Mouse (Mus musculus): ENCODE data around the gene Ccdc33. TPM values are rescaled to one million over a fixed set of nuclear protein-coding genes. Genes with fewer than 3 reads are reported as not detected.
A peak's percentile ranks its signal among the peaks of the same experiment; 100 is the strongest.

Ccdc33 gene
- polyA plus RNA-seq, 1 experiment from 2014 or later, result not detected

- Histone ChIP-seq H3K36me3 (ENCODE audit: control insufficient read depth, insufficient read depth, low read length) (no peaks in the 10 kb centered on the region), H3K4me2 (ENCODE audit: low read depth, low read length) (no peak overlapping the region), H3K27me3 (ENCODE audit: control insufficient read depth, insufficient read depth, low read length) (no peaks in the 10 kb centered on the region), H3K9me3 (ENCODE audit: control insufficient read depth, low read length) (no peaks in the 10 kb centered on the region), H3K4me1 (ENCODE audit: control insufficient read depth, insufficient read depth, low read length) (peaks cover 18% of the 10 kb centered on the region), H3K27ac (ENCODE audit: low read depth, low read length) (no peak overlapping the region), H3K4me3 (ENCODE audit: low read depth, low read length) (no peak overlapping the region), H3K9ac (replicated peaks; ENCODE audit: low read depth, low read length) (no peak overlapping the region)
- no peak for ATAC-seq (ENCODE audit: low read depth)
- 72% methylated on average over 4 of the region's 4 CpGs for WGBS
Measured at GRCm38 (mm10) chr9:58091623-58092425, 26.8 kb downstream of the Ccdc33 start.

- H3K9me3 ChIP-seq (ENCODE audit: control insufficient read depth, low read length), result no peaks in the 10 kb centered on the region
- peaks cover 33% of the 10 kb centered on the region for H3K4me1 ChIP-seq (ENCODE audit: control insufficient read depth, insufficient read depth, low read length)
- no peak for ATAC-seq (ENCODE audit: low read depth)
- H3K4me3 ChIP-seq (ENCODE audit: low read depth, low read length), result no peak overlapping the region
- 45% methylated on average over 7 of the region's 7 CpGs for WGBS
- H3K36me3 ChIP-seq (ENCODE audit: control insufficient read depth, insufficient read depth, low read length), result no peaks in the 10 kb centered on the region
- H3K27me3 ChIP-seq (ENCODE audit: control insufficient read depth, insufficient read depth, low read length), result no peaks in the 10 kb centered on the region
- peak overlapping the region; percentile 56; the same call in 1 of the 2 replicates for H3K27ac ChIP-seq (ENCODE audit: low read depth, low read length)
- H3K4me2 ChIP-seq (ENCODE audit: low read depth, low read length), result no peak overlapping the region
- no peak overlapping the region for H3K9ac ChIP-seq (replicated peaks; ENCODE audit: low read depth, low read length)
Measured at GRCm38 (mm10) chr9:58087277-58087998, 31.2 kb downstream of the Ccdc33 start.

DNA sequence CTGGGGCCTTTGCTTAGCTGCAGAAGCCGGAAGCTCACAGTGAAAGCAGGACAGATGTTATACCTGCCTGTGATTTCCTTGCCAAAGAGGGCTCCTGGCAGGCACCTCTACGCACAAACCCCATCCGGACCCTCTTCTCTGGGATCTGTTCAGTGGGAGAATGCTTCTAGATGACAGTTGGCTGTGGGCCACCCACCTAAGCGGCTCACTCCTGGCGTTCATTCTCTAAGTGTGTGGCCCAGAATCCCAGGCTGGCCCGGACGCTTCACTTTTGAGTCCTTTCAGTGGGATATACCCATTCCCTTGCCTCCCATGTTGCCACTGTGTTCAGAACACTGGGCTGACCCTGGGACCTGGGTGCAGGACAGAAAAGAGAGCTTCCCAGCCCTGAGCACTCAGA, 31.8 kb downstream of the Ccdc33 start:
- no peak overlapping the region; the same call in 1 of the 2 replicates for H3K9ac ChIP-seq (replicated peaks; ENCODE audit: low read depth, low read length)
- peak overlapping the region; percentile 56; the same call in 1 of the 2 replicates for H3K27ac ChIP-seq (ENCODE audit: low read depth, low read length)
- no peaks in the 10 kb centered on the region for H3K27me3 ChIP-seq (ENCODE audit: control insufficient read depth, insufficient read depth, low read length)
- no peak overlapping the region for H3K4me2 ChIP-seq (ENCODE audit: low read depth, low read length)
- no peak overlapping the region for H3K4me3 ChIP-seq (ENCODE audit: low read depth, low read length)
- WGBS, result 52% methylated on average over 7 of the region's 7 CpGs
- peaks cover 33% of the 10 kb centered on the region for H3K4me1 ChIP-seq (ENCODE audit: control insufficient read depth, insufficient read depth, low read length)
- H3K36me3 ChIP-seq (ENCODE audit: control insufficient read depth, insufficient read depth, low read length), result no peaks in the 10 kb centered on the region
- no peak for ATAC-seq (ENCODE audit: low read depth)
- no peaks in the 10 kb centered on the region for H3K9me3 ChIP-seq (ENCODE audit: control insufficient read depth, low read length)

DNA sequence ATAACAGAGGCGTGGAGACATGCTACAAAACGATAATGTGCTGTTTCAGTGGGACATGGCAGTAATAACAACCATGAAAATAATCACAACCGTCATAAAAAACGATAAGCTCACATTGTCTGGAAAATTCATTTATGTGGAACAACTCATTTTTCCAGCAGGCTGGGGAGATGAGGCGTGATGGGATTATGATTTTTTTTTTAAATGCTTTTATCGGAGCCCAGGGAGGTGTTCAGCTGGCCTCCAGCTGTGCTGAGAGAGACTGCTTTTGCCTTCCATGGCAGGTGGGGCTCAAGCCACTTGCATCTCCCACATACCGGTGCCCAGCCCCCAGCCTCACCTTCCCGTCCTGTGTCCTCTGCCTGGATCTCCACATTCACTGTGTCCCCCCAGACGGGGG, 32.4 kb downstream of the Ccdc33 start:
- WGBS, result 19% methylated on average over 9 of the region's 9 CpGs
- H3K9ac ChIP-seq (replicated peaks; ENCODE audit: low read depth, low read length), result no peak overlapping the region; the same call in 1 of the 2 replicates

DNA sequence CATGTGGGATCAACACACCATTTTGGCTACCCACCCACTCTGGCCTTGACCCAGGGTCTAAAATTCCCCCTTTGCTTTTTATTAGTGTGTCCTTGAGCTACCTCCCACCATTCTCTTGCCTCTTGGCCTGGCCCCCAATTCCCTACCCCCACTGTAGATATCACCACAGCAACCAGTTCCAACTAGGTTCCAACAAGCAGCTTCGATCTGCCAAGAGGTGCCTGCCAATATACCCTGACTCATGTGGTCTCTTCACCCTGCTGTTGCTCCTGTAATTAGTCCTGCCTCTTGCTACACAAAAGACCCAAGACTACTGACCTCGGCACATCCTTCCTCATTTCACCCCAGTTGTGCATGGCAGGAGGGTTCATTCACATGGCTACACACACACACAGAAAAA, 33.5 kb downstream of the Ccdc33 start:
- ATAC-seq (ENCODE audit: low read depth), result peak; percentile 73
- no peak overlapping the region for H3K27ac ChIP-seq (ENCODE audit: low read depth, low read length)

More for the DNA sequence above, 32.4 kb downstream of the Ccdc33 start:
- H3K36me3 ChIP-seq (ENCODE audit: control insufficient read depth, insufficient read depth, low read length), result no peaks in the 10 kb centered on the region
- H3K4me3 ChIP-seq (ENCODE audit: low read depth, low read length), result no peak overlapping the region
- no peaks in the 10 kb centered on the region for H3K9me3 ChIP-seq (ENCODE audit: control insufficient read depth, low read length)
- peak overlapping the region; percentile 56; the same call in 1 of the 2 replicates for H3K27ac ChIP-seq (ENCODE audit: low read depth, low read length)
- H3K27me3 ChIP-seq (ENCODE audit: control insufficient read depth, insufficient read depth, low read length), result no peaks in the 10 kb centered on the region
- peaks cover 33% of the 10 kb centered on the region for H3K4me1 ChIP-seq (ENCODE audit: control insufficient read depth, insufficient read depth, low read length)
- no peak for ATAC-seq (ENCODE audit: low read depth)
- H3K4me2 ChIP-seq (ENCODE audit: low read depth, low read length), result no peak overlapping the region

DNA sequence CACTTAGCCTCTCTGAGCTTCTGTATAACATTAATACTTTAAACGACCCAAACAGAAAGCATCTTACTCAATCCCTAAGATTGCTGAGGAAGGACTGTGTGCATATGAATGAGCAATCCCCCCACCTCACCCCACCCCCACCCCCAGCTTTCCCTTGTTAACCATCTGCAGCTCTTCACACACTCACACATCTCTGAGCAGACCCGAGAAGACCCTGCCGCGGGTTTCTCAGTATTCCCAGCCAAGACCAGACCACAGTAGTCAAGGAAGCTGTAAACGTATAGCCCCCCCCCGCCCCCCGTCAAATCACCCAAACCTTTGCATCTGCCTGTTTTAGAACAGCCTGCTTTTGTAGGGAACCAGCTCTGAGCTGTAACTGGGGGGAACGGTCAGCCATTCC, 34.0 kb downstream of the Ccdc33 start:
- ATAC-seq (ENCODE audit: low read depth), result no peak
- H3K4me2 ChIP-seq (ENCODE audit: low read depth, low read length), result no peak overlapping the region

More for the DNA sequence above, 33.5 kb downstream of the Ccdc33 start:
- no peak overlapping the region for H3K4me3 ChIP-seq (ENCODE audit: low read depth, low read length)
- no peaks in the 10 kb centered on the region for H3K36me3 ChIP-seq (ENCODE audit: control insufficient read depth, insufficient read depth, low read length)
- peaks cover 33% of the 10 kb centered on the region for H3K4me1 ChIP-seq (ENCODE audit: control insufficient read depth, insufficient read depth, low read length)
- H3K9me3 ChIP-seq (ENCODE audit: control insufficient read depth, low read length), result no peaks in the 10 kb centered on the region
- no peaks in the 10 kb centered on the region for H3K27me3 ChIP-seq (ENCODE audit: control insufficient read depth, insufficient read depth, low read length)
- no peak overlapping the region for H3K9ac ChIP-seq (replicated peaks; ENCODE audit: low read depth, low read length)
- no peak overlapping the region for H3K4me2 ChIP-seq (ENCODE audit: low read depth, low read length)
- 4% methylated on average over 2 of the region's 2 CpGs for WGBS

DNA sequence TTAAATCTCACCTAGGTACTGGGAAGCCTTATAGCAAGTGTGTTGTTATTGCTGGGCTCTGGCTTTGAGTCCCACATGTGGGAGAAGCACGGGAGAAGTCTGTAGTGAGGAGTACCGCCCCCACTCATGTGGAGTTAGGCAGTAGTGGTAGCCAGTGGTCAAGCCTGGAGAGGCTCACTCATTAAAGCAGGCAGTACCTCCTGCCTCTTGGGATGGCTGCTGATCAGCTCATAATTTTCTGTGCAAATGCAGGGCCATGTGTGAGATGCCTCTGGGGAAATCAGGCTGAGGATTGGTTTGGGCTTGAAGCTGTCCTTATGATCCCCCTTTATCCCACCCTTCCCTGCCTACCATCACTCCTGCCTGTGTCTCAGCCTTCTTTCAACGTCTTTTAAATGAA, 44.1 kb downstream of the Ccdc33 start:
- no peak for ATAC-seq (ENCODE audit: low read depth)
- Histone ChIP-seq H3K9ac (replicated peaks; ENCODE audit: low read depth, low read length) (no peak overlapping the region), H3K9me3 (ENCODE audit: control insufficient read depth, low read length) (no peaks in the 10 kb centered on the region), H3K36me3 (ENCODE audit: control insufficient read depth, insufficient read depth, low read length) (no peaks in the 10 kb centered on the region), H3K4me3 (ENCODE audit: low read depth, low read length) (no peak overlapping the region), H3K27me3 (ENCODE audit: control insufficient read depth, insufficient read depth, low read length) (0 out of 2 replicates have a peak, but pooled peaks cover 1% of the 10 kb centered on the region), H3K27ac (ENCODE audit: low read depth, low read length) (no peak overlapping the region), H3K4me1 (ENCODE audit: control insufficient read depth, insufficient read depth, low read length) (no peaks in the 10 kb centered on the region; the same call in 1 of the 2 replicates), H3K4me2 (ENCODE audit: low read depth, low read length) (no peak overlapping the region)
- WGBS, result 37% methylated on average over 3 of the region's 3 CpGs

More for the DNA sequence above, 34.0 kb downstream of the Ccdc33 start:
- no peak overlapping the region for H3K9ac ChIP-seq (replicated peaks; ENCODE audit: low read depth, low read length)
- no peak overlapping the region for H3K27ac ChIP-seq (ENCODE audit: low read depth, low read length)
- H3K4me1 ChIP-seq (ENCODE audit: control insufficient read depth, insufficient read depth, low read length), result peaks cover 33% of the 10 kb centered on the region
- H3K4me3 ChIP-seq (ENCODE audit: low read depth, low read length), result no peak overlapping the region
- H3K9me3 ChIP-seq (ENCODE audit: control insufficient read depth, low read length), result no peaks in the 10 kb centered on the region
- WGBS, result 15% methylated on average over 8 of the region's 8 CpGs
- H3K27me3 ChIP-seq (ENCODE audit: control insufficient read depth, insufficient read depth, low read length), result no peaks in the 10 kb centered on the region
- H3K36me3 ChIP-seq (ENCODE audit: control insufficient read depth, insufficient read depth, low read length), result no peaks in the 10 kb centered on the region

DNA sequence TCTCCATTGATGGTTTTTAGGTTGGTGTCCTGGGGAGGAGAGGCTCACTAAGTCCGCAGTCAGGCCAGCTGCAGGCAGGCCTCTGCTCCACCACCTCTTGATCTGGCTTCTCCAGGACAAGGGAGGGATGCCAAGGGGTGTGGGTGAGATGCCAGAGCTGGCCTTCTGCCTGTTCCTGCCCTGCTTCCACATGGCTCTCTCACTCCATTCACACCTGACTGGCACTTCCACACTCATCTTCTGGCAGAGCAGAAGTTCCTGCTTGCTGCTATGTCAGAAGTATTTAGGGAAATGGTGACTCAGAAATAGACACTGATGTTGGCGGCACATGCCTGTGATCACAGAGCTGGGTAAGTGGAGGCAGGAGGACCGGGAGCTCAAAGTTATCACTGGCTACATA, 51.1 kb downstream of the Ccdc33 start:
- Histone ChIP-seq H3K4me2 (ENCODE audit: low read depth, low read length) (no peak overlapping the region), H3K9me3 (ENCODE audit: control insufficient read depth, low read length) (no peaks in the 10 kb centered on the region), H3K27ac (ENCODE audit: low read depth, low read length) (no peak overlapping the region), H3K36me3 (ENCODE audit: control insufficient read depth, insufficient read depth, low read length) (no peaks in the 10 kb centered on the region), H3K4me1 (ENCODE audit: control insufficient read depth, insufficient read depth, low read length) (peaks cover 8% of the 10 kb centered on the region), H3K27me3 (ENCODE audit: control insufficient read depth, insufficient read depth, low read length) (0 out of 2 replicates have a peak, but pooled peaks cover 3% of the 10 kb centered on the region), H3K4me3 (ENCODE audit: low read depth, low read length) (no peak overlapping the region), H3K9ac (replicated peaks; ENCODE audit: low read depth, low read length) (no peak overlapping the region)
- no peak for ATAC-seq (ENCODE audit: low read depth)
- WGBS, result 89% methylated on average over 3 of the region's 3 CpGs

GRCm38 (mm10) chr9:58066731-58067095, 51.9 kb downstream of the Ccdc33 start:
- no peak overlapping the region for H3K4me2 ChIP-seq (ENCODE audit: low read depth, low read length)
- peaks cover 8% of the 10 kb centered on the region for H3K4me1 ChIP-seq (ENCODE audit: control insufficient read depth, insufficient read depth, low read length)
- no peak for ATAC-seq (ENCODE audit: low read depth)
- no peak overlapping the region for H3K4me3 ChIP-seq (ENCODE audit: low read depth, low read length)
- H3K9ac ChIP-seq (replicated peaks; ENCODE audit: low read depth, low read length), result no peak overlapping the region
- WGBS, result 79% methylated on average over 6 of the region's 6 CpGs
- no peaks in the 10 kb centered on the region for H3K36me3 ChIP-seq (ENCODE audit: control insufficient read depth, insufficient read depth, low read length)
- no peak overlapping the region for H3K27ac ChIP-seq (ENCODE audit: low read depth, low read length)
- H3K9me3 ChIP-seq (ENCODE audit: control insufficient read depth, low read length), result no peaks in the 10 kb centered on the region
- H3K27me3 ChIP-seq (ENCODE audit: control insufficient read depth, insufficient read depth, low read length), result 0 out of 2 replicates have a peak, but pooled peaks cover 3% of the 10 kb centered on the region
